Mouse (Mus musculus) effector memory CD4-positive, alpha-beta T cell, adult 7 months (primary cell): ENCODE measurements around the gene Olfr711. TPM values are rescaled to one million over a fixed set of nuclear protein-coding genes. Genes with fewer than 3 reads are reported as not detected.

Source experiments
- polyA plus RNA-seq: library from polyadenylated mRNA; unstranded; fragments of 100-300 nt; shearing (Covaris generic); gene quantifications from one replicate; pipeline ENCODE4 v1.2.1, GENCODE M21; 2017

Olfr711 gene
- polyA plus RNA-seq, result not detected

GRCm38 (mm10) chr7:106975353-106975752, at the start of gene Olfr711:
TSS of gene Olfr711 (minus strand) at chr7:106975453.

GRCm38 (mm10) chr7:107005972-107006371, 30.7 kb upstream of the Olfr711 start, which contains the start of gene Olfr2:
TSS of gene Olfr2 (minus strand) at chr7:107006072.

GRCm38 (mm10) chr7:106963837-106964236, 11.4 kb downstream of the Olfr711 start, which contains the start of gene Olfr6:
TSS of gene Olfr6 (minus strand) at chr7:106963937.

GRCm38 (mm10) chr7:106948212-106948611, 27.0 kb downstream of the Olfr711 start, which contains the start of gene Olfr710:
TSS of gene Olfr710 (minus strand) at chr7:106948312.

GRCm38 (mm10) chr7:106932119-106932518, 43.1 kb downstream of the Olfr711 start, which contains the start of gene Olfr709-ps1:
TSS of gene Olfr709-ps1 (minus strand) at chr7:106932219.

Other genes starting within 250 kb of the Olfr711 start
- gene Olfr697, start 233.0 kb downstream of the Olfr711 start, polyA plus RNA-seq, result not detected
- not detected for gene Olfr698, start 220.1 kb downstream of the Olfr711 start, polyA plus RNA-seq
- gene Olfr699, start 182.3 kb downstream of the Olfr711 start, polyA plus RNA-seq, result not detected
- gene Olfr700, start 166.6 kb downstream of the Olfr711 start, polyA plus RNA-seq, result not detected
- not detected for gene Olfr701, start 161.3 kb downstream of the Olfr711 start, polyA plus RNA-seq
- not detected for gene Olfr702, start 141.6 kb downstream of the Olfr711 start, polyA plus RNA-seq
- gene Olfr703, start 132.1 kb downstream of the Olfr711 start, polyA plus RNA-seq, result not detected
- 0.55 TPM for gene Olfr704, start 112.3 kb downstream of the Olfr711 start, polyA plus RNA-seq
- gene Olfr705, start 98.6 kb downstream of the Olfr711 start, polyA plus RNA-seq, result not detected
- gene Olfr706, start 87.3 kb downstream of the Olfr711 start, polyA plus RNA-seq, result not detected
- not detected for gene Olfr707, start 74.2 kb downstream of the Olfr711 start, polyA plus RNA-seq
- gene Olfr1532-ps1, start 67.5 kb downstream of the Olfr711 start, polyA plus RNA-seq, result not detected
- gene Olfr709-ps1, start 43.2 kb downstream of the Olfr711 start, polyA plus RNA-seq, result not detected
- not detected for gene Olfr710, start 27.1 kb downstream of the Olfr711 start, polyA plus RNA-seq
- gene Olfr6, start 11.5 kb downstream of the Olfr711 start, polyA plus RNA-seq, result 0.07 TPM
- not detected for gene Olfr2, start 30.6 kb upstream of the Olfr711 start, polyA plus RNA-seq
- gene Olfr713, start 55.7 kb upstream of the Olfr711 start, polyA plus RNA-seq, result not detected
- not detected for gene Olfr714, start 95.5 kb upstream of the Olfr711 start, polyA plus RNA-seq
- not detected for gene Olfr17, start 117.8 kb upstream of the Olfr711 start, polyA plus RNA-seq
- not detected for gene Olfr715b, start 134.9 kb upstream of the Olfr711 start, polyA plus RNA-seq
- gene Olfr715, start 155.6 kb upstream of the Olfr711 start, polyA plus RNA-seq, result not detected
- gene Olfr716, start 162.9 kb upstream of the Olfr711 start, polyA plus RNA-seq, result 0.23 TPM
- not detected for gene Nlrp14, start 191.5 kb upstream of the Olfr711 start, polyA plus RNA-seq
- gene Rbmxl2, start 234.0 kb upstream of the Olfr711 start, polyA plus RNA-seq, result not detected